Mouse (Mus musculus) heart, postnatal 25 days (tissue): ENCODE results near the gene Ppa2. TPM values are rescaled to one million over a fixed set of nuclear protein-coding genes. Genes with fewer than 3 reads are reported as not detected.

Experiments used
- DNase-seq: peaks from one replicate; pipeline ENCODE4 v3.0.0; 2022; ENCODE audit warnings: low spot score
- intact Hi-C: fragments of 180-260 bp; cut with DNase I; formaldehyde crosslinking; loops from one replicate; pipeline ENCODE4 v1.15.1; 2025
- total RNA-seq, 2 experiments: library from RNA; stranded (reverse); gene quantifications; 2 replicates each; pipeline ENCODE4 v1.2.3; 2021

Gene Ppa2
- total RNA-seq = 100 to 1,000 TPM; 135 TPM

DNA sequence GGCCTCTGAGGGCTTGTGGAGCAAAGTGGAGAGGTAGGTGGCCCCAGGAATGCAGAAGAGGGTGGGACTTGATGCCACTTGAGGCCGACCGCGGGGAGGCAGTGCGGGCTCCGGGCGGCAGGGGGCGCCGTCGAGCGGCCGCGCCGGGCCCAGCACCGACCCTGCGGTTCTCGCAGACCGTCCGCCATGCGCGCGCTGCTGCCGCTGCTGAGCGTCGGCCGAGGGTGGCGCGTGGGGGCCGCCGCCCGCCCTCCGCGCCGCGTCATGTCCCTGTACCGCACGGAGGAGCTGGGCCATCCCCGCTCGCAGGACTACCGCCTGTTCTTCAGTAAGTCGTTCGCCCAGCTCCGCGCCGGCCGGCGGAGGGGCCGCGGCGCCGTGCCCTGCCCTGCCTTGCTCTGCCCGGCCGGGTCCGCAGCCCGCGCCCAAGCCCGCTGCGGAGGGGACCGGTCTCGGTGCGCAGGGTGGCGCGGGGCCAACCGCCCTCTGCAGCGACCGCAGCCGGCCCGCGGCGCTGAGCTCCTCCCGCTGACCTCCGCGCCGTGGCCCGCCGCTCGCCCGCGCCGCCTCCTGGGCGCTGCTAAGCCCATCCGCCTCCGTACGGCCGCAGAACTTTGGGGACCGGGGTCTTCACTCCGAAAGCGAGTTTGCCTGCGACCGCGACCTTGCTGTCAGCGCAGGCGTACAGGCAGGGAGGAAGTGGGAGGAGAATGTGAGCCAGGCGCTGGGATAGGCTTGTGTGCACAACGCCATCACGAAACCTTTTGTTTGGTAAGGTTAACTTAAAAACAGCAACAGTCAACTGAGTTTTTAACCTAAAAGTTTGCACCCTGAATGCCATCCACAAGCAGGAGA lies at the start of gene Ppa2:
Gene Ppa2 (plus strand): TSS at position 157 of the 855 bp plus-strand sequence.
- intact Hi-C loops = loop anchor here (5.0 to 10.0 kb wide), 4 partner anchors 205 to 1317 kb away; partner anchors contain the start of genes Gstcd, Ints12 and Tet2
- DNase-seq = peak; percentile 75

DNA sequence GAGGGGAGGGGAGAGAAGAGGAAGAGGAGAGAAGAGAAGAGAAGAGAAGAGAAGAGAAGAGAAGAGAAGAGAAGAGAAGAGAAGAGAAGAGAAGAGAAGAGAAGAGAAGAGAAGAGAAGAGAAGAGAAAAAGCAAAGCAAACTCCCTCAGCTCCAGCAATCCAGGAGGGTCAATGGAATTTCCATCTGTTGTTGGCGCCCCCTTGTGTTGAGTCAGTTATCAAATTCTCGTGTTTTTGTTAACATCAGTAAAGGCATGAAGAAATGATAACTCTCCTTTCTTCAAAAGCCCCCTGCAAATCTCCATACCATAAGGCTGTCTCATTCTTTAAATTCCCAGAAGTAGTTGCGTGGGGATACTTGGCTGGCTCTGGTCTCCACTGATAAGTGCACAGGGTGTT lies 38.0 kb upstream of the Ppa2 start:
- DNase-seq = no peak
- intact Hi-C loops = loop anchor here (1.0 to 5.0 kb wide), 3 partner anchors 160 to 525 kb away; no protein-coding TSS in a partner anchor

DNA sequence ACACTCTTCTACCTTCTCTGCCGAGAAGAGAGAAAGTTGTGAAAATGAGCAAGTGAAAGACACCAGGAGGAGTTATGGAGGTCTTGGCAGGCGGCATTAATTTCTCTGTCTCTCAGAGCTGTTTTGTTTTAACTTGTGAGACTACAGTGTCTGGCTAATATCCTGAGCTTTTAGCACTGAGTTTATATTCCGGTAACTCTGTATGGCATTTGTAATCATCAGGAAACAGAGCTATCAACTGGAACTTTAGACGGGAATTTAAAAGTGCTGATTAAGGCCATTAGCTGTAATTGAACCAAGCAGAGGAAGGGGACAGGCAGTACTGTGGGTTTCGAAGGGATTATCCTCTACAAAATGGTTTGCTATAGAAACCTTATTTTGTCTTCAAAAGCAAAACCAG lies 25.3 kb upstream of the Ppa2 start:
- no peak for DNase-seq
- intact Hi-C loops = no loop called here

DNA sequence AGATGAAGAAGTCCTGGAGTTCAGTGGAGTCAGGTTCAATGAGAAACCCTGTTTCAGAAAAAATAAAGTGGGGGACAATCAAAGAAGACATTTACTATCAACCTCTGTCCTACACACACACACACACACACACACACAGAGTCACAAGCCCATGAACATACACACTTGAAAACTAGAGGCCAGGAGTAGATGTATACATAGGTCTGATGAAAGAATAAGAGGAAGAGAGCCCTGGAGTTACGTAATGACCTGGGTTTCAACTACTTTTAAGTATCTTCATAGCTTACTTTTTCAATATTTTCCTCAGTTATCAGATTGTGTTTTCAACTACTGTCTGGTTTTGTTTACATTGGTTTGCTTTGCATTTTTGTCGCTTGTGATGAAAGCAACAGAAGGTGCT lies 21.1 kb upstream of the Ppa2 start:
- intact Hi-C loops = no loop called here
- no peak for DNase-seq

DNA sequence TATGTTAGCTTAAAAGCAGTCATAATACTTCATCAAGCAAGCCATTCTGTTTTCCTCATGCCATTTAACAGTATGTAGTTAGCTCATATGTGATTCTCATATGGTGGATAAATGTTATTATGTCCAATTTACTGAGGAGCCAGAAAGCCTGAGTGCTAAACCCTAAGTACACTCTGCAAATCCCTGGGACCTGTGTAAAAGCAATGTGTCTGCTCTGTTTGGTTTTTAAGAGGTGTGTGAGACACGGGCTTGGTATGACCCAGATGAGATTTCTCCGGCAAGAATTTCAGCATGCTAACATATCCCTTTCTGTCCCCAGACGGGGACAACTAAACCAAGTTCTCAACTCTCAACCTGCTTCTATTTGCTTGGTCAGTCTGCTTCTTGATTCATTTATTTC lies 5.6 kb upstream of the Ppa2 start:
- DNase-seq = no peak
- intact Hi-C loops = no loop called here

DNA sequence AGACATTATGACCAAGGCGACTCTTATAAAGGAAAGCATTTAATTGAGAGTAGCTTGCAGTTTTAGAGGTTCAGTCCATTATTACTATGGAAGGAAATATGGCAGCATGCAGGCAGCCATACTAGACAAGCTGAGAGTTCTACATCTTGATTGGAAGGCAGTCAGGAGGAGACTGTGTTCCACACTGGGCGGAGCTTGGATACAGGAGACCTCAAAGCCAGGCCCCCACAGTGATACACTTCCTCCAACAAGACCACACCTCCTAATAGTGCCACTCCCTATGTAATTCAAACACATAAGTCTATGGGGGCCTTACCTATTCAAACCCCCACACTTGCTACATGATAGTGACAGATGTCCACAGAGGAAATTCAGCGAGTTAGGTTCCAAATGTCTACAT lies 1.5 kb upstream of the Ppa2 start:
- no peak for DNase-seq
- intact Hi-C loops = no loop called here

DNA sequence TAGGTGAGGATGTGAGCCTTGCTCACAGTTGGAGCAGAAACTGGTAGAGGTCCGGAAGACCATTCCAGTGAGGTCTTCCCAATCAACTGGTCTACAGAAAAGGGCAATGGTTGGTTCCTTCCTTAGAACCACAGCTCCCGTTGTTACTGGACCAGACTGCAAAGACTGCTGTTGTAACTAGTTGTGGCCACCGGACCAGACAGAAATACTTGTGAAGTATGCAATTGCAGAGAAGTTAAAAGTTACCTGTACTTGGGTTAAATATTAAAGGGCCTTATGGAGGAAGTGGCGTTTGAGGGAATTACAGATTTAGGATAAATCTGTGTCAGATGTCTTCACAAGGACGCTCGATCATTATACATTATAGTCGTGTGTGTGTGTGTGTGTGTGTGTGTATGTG lies 551 bp upstream of the Ppa2 start:
- intact Hi-C loops = no loop called here
- no peak for DNase-seq

DNA sequence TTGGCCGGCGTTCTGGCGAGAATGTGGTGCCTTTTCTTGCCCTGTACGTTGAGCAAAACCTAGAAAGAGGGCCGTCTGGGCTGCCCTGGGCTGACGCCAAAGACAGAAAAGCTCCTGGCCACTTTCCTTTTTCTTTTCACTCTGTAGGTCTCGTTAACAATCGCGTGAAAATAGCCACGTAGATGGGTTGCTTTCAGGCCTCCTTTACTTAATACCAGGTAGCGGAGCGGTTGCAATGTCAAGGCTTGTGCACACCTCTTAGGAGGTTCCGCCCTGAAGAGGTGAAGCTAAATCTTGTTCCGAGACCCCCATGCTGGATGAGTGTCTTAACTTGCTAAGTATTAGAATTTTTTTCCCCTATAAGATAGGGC lies 884 bp downstream of the Ppa2 start:
- intact Hi-C loops = loop anchor here (5.0 to 10.0 kb wide), 4 partner anchors 204 to 1317 kb away; partner anchors contain the start of genes Gstcd, Ints12 and Tet2
- no peak for DNase-seq

DNA sequence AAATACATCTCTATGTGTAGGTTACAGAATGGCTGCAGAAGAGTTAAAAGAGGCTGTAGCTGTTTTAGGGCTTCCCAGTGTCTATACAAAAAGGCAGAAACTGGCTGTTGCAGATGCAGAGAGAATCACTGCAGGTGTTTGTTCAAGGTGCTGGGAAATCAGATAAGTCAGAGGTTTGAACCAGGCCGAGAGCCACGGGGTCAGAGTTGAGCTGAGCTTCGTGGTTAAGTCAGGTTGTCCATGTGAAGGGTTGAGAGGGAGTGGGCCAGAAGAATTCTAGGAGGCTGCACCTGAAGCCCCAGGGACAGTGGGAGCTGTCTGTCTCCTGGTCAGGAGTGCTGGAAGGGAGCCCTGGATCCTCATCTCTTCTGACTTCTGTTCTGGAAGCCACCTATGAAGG lies 2.4 kb downstream of the Ppa2 start:
- intact Hi-C loops = loop anchor here (5.0 to 10.0 kb wide), 4 partner anchors 202 to 1315 kb away; partner anchors contain the start of genes Gstcd, Ints12 and Tet2
- no peak for DNase-seq

DNA sequence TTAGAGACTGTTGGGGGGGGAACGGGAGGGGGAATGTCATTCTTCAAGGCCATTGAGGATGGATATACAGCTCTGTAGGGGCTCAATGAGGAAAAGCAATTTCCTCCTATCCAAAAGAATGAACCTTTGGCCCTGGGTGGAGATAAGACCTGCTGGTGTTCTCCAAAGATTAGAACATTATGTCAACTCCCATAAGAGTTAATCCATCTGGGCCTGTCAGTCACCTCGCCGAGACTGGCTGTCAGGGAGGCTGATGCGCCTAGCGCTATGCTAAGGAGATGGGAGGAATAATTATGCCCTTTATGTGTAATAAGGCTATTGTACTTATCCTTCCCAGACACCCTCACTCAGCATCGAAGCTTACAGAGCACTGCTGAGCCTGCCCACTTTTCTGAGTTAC lies 2.9 kb downstream of the Ppa2 start:
- intact Hi-C loops = loop anchor here (5.0 to 10.0 kb wide), 4 partner anchors 202 to 1314 kb away; partner anchors contain the start of genes Gstcd, Ints12 and Tet2
- no peak for DNase-seq

DNA sequence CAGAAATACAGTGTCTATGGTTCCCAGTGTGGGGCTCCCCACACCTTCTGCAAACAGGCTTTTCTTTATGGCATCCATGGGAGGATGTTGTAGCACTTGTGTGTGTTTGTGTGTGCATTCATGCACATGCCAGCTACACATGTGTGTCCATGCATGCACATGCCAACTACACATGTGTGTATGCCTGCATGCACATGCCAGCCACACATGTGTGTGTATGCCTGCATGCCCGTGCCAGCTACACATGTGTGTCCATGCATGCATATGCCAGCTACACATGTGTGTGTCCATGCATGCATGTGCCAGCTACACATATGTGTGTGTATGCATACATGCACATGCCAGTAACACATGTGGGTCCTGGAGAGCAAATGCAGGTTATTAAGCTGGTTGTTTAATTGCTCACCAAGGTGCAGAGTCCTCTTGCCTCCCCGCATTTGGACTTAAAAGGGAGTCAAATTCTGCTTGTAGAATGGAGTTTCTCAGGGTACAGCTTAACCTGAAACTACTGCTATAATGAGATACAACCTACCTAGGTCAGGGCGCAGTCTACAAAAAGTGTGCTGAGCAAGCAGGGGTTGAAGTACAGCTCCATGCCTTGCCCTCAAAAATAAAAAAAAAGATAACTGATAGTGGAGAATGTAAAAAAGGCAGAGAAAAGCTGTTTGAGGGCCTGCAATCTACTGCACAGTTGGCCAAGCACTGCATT lies 3.7 kb downstream of the Ppa2 start:
- DNase-seq = no peak
- intact Hi-C loops = loop anchor here (5.0 to 10.0 kb wide), 4 partner anchors 201 to 1314 kb away; partner anchors contain the start of genes Gstcd, Ints12 and Tet2

DNA sequence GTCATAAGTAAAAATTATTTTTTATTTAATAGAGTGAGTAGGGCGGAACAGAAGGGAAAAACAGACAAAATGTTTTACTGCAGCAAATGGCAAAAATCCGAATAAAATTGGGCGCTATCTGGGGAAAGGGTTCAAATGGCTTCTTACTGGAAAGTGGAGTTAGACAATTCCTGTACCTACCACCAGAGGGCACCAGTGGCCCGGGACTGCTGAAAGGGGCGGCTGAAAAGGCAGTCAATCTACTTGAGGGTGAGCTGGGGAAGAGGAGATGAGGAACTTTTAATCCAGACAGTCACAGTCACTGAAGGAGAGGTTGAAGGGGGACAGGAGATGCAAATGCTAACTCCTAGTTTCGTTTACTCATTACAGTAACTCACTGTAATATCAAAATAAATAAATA lies 4.6 kb downstream of the Ppa2 start:
- intact Hi-C loops = loop anchor here (5.0 to 10.0 kb wide), 4 partner anchors 200 to 1313 kb away; partner anchors contain the start of genes Gstcd, Ints12 and Tet2
- DNase-seq = no peak

DNA sequence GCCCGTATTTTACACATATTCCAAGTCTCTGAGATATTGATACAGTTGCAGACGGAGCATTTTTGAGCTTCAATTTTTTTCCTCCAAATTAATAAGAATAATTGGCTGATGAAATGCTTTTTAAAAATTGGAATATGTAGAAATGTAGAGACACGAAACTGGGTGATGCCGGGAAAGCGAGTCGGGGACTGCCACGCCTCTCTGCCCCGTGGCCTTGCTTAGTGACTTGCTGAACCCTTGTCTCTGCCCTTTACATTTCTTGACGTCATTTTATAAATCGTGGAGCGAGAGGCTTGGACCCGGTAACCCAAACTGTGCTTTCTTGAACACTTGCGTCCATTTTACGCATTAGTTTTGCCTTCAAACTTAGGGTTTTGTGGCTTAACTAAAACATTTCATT lies 5.1 kb downstream of the Ppa2 start:
- intact Hi-C loops = loop anchor here (10.0 kb wide), 1 partner anchor 200 kb away; no protein-coding TSS in a partner anchor
- DNase-seq = no peak

DNA sequence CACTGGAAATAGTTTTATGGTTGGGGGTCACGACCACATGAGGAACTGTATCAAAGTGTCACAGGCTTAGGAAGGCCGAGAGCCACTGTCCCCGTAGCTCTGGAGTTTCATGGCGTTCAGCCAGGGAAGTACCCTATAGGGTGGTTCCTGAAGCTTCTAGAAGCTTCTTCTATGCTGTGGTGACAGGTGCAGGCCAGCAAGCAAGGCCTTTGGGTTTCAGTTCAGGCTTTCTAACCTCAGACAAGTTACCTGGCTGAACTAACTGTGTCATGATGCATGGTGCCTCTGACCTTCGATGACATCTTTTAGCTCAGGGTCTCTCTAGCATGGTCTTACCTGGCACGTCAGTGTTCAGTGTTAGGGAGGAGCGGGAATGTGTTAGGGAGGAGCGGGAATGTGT lies 5.7 kb downstream of the Ppa2 start:
- intact Hi-C loops = loop anchor here (10.0 kb wide), 1 partner anchor 199 kb away; no protein-coding TSS in a partner anchor
- DNase-seq = no peak

DNA sequence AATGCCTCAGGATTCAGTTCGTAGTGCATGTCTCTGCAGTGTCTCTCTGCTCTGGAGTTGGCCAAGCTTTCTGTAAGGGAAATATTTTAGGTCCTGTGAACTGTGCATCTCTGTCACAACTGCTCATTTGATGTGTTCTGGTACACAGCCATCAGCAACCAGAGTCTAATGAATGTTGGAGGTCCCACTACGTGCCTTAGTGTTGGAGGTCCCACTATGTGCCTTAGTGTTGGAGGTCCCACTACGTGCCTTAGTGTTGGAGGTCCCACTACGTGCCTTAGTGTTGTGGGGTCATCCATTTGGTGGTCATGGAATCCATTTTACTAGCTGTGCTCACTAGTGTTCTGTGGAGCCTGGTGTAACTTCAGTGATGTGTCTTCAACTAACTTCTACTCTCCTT lies 7.9 kb downstream of the Ppa2 start:
- DNase-seq = no peak
- intact Hi-C loops = loop anchor here (10.0 kb wide), 1 partner anchor 197 kb away; no protein-coding TSS in a partner anchor

DNA sequence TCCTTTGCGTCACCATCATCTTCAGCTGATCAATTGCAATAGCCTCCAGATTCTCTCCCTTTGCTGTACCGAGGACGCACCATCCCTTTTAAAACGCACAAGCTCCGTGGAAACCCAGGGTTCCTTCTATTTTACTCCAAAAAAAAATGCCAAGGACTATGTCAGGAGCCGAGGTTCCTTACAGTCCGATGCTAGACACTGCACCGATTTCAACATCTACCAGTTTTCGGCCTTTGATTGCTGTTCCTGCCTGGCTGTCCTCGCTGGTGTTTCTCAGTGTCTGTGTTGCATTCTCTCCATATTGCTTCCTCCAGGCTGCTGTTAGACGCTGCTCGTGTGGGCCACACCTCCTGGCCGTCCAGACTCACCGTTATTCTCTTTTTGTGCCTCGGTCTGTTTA lies 8.7 kb downstream of the Ppa2 start:
- DNase-seq = no peak
- intact Hi-C loops = loop anchor here (10.0 kb wide), 1 partner anchor 196 kb away; no protein-coding TSS in a partner anchor

DNA sequence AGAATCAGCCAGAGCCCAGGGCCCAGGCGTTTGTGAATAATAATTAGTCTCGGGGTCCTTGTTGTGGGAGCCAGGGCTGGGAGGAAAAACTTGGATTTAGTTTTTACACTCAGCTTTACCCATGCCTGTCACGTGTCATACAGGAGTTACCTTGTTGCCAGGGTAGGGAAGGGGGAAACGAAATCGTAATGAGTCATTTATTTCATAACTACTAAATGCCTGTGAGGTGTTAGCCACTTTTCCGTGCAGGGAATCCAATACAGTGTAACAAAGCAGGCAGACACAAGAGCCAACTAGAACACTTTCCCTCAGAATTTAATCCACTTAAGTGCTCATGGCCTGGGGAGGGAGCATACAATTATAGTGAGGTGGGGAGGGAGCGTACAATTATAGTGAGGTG lies 9.9 kb downstream of the Ppa2 start:
- intact Hi-C loops = loop anchor here (10.0 kb wide), 1 partner anchor 195 kb away; no protein-coding TSS in a partner anchor

DNA sequence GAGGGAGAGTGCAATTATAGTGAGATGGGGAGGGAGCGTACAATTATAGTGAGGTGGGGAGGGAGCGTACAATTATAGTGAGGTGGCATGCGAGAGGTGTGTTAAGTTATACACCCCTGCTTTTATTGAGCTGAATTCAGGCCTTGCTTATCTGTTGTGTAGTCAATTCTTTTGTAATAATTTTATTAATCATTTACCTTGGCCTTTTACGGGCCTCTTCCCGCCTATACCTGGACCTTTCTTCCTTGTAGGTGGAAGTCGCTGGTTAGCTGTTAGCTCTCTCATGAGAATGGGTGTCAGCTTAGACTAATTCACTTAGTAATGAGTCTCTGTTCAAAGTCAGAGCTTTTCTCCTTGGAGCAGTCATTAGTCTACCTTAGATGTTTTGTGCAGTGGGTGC lies 10.4 kb downstream of the Ppa2 start:
- no peak for DNase-seq
- intact Hi-C loops = no loop called here

More for the DNA sequence above, 9.9 kb downstream of the Ppa2 start:
- no peak for DNase-seq

DNA sequence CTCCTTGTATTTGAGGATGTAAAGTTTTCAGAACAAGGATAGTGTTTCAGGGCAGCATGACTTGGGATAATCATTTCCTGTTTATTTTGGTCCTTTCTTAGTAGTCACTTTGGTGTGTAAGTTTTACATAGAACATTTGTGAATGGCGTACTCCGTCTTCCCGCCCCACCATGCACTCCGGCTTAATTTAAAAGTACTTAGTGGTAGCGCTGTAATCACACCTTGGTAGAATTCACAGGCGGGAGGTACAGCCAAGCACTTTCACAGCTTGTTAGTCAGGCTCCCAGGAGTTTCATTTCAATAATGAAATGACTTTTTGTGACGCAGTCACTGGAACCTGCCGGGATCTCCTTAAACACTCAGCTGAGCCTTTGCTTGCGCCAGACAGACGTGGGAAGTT lies 12.0 kb downstream of the Ppa2 start:
- intact Hi-C loops = no loop called here
- no peak for DNase-seq

DNA sequence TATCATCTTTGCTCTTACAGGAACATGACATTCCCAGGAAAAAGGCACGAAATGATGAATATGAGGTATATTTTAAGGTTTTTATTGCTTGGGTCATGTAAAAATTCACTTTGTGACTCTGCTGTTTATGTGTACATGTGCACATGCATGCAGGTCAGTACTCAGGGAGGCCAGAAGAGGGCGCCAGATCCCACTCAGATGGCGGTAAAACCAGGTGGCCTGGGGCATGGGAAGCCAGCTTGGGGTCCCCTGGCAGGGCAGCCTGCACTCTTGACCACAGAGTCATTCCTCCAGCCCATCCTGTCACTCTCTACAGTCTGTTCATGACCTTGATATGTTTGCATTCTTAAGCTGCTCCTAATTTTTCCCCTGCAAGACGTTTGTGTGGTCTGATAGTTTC lies 12.6 kb downstream of the Ppa2 start:
- intact Hi-C loops = no loop called here
- DNase-seq = no peak
